ENCODE assay signal across 10 mouse cellular contexts in the genomic region with DNA sequence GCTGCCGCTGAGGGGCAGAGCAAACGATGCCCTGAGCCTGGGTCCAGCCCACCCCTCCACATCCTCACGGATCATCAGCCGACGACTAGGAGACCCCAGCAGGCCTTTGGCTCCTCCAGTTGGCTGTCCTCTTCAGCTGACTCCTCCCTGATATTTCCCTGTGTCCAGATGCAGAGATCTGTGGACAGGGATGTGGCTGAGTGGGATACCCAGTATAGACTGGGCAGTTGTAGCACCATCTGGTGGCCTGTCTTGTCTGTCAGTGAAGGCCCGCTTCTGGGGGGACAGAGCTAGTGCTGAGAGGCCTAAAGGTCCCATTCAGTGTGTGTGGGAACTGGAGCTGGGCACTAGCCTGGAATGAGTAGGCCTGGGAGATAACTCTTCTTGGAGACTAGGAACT.
DNase-seq lines count a peak whose midpoint lies in the region; ATAC-seq and TF ChIP-seq lines count a peak whose summit lies in the region.
"Had no signal": no experiment of that assay in that cellular context is flagged by ENCODE, and none has a peak within 500 bp of the region (broad histone marks: within the 10 kb centered on the region; RNA-seq: fewer than 3 reads in every experiment).

No protein-coding gene starts in this region.

- H3K4me2 ChIP-seq in forebrain, embryonic 11.5 days (ENCODE audit: low read depth, low read length, severe bottlenecking), result no peak overlapping the region
- H3K4me2 ChIP-seq in forebrain, embryonic 15.5 days (replicated peaks), result no peak overlapping the region
- H3K4me2 ChIP-seq in midbrain, embryonic 13.5 days (replicated peaks), result no peak overlapping the region
- H3K4me2 ChIP-seq: lung, embryonic 15.5 days had no signal

- TF ChIP-seq CTCF in layer of hippocampus, adult 2 months (conservative IDR thresholded peaks at IDR 0.05), result peak; percentile 68

- H3K27me3 ChIP-seq in forebrain, embryonic 11.5 days (ENCODE audit: control insufficient read depth, insufficient read depth, low read length), result no peaks in the 10 kb centered on the region
- H3K27me3 ChIP-seq in forebrain, embryonic 15.5 days, result no peaks in the 10 kb centered on the region
- no peaks in the 10 kb centered on the region for H3K27me3 ChIP-seq in midbrain, embryonic 13.5 days
- H3K27me3 ChIP-seq: lung, embryonic 15.5 days had no signal

- H3K4me1 ChIP-seq in forebrain, embryonic 11.5 days (replicated peaks; ENCODE audit: control insufficient read depth, insufficient read depth, low read length), result no peaks in the 10 kb centered on the region
- H3K4me1 ChIP-seq in forebrain, embryonic 15.5 days, result no peaks in the 10 kb centered on the region
- H3K4me1 ChIP-seq in midbrain, embryonic 13.5 days (replicated peaks), result no peaks in the 10 kb centered on the region
- H3K4me1 ChIP-seq: lung, embryonic 15.5 days had no signal

- H3K4me3 ChIP-seq in forebrain, embryonic 11.5 days (ENCODE audit: low read depth, low read length), result no peak overlapping the region
- no peak overlapping the region for H3K4me3 ChIP-seq in forebrain, embryonic 15.5 days
- no peak overlapping the region for H3K4me3 ChIP-seq in layer of hippocampus, adult 2 months
- H3K4me3 ChIP-seq in midbrain, embryonic 13.5 days (replicated peaks), result no peak overlapping the region
- H3K4me3 ChIP-seq: lung, embryonic 15.5 days had no signal

- H3K27ac ChIP-seq in forebrain, embryonic 11.5 days (ENCODE audit: low read depth, low read length), result no peak overlapping the region
- H3K27ac ChIP-seq in forebrain, embryonic 15.5 days (replicated peaks), result no peak overlapping the region
- H3K27ac ChIP-seq in layer of hippocampus, adult 2 months, result no peak overlapping the region
- H3K27ac ChIP-seq in midbrain, embryonic 13.5 days, result no peak overlapping the region
- H3K27ac ChIP-seq: lung, embryonic 15.5 days had no signal

- no peaks in the 10 kb centered on the region for H3K9me3 ChIP-seq in forebrain, embryonic 11.5 days (ENCODE audit: control insufficient read depth, low read length)
- H3K9me3 ChIP-seq in forebrain, embryonic 15.5 days, result no peaks in the 10 kb centered on the region
- no peaks in the 10 kb centered on the region for H3K9me3 ChIP-seq in midbrain, embryonic 13.5 days
- H3K9me3 ChIP-seq: lung, embryonic 15.5 days had no signal

- ATAC-seq in forebrain, embryonic 11.5 days (replicated peaks; ENCODE audit: low FRiP score), result peak; percentile 30; the same call in 1 of the 2 replicates
- no peak for ATAC-seq in forebrain, embryonic 15.5 days (replicated peaks)
- 0 out of 2 replicates have a peak, but pooled peaks have one; percentile 33 for ATAC-seq in granulocyte monocyte progenitor cell, adult 5-6 weeks (replicated peaks; ENCODE audit: poor library complexity, severe bottlenecking)
- peak; percentile 45; the same call in 1 of the 2 replicates for ATAC-seq in midbrain, embryonic 13.5 days

- WGBS in forebrain, embryonic 11.5 days, result 85% methylated on average over 6 of the region's 6 CpGs
- WGBS in forebrain, embryonic 15.5 days, result 73% methylated on average over 6 of the region's 6 CpGs
- 76% methylated on average over 6 of the region's 6 CpGs for WGBS in midbrain, embryonic 13.5 days

- no peak for DNase-seq in forebrain, embryonic 11.5 days (ENCODE audit: low spot score)
- DNase-seq in layer of hippocampus, adult 2 months (ENCODE audit: low spot score in 2 of 2), result no peak
- DNase-seq in layer of hippocampus, postnatal 10 days (ENCODE audit: low spot score in 2 of 2), result no peak
- no peak for DNase-seq in testis, postnatal 14 days (ENCODE audit: low spot score)
- no peak for DNase-seq in MN1 (ENCODE audit: low spot score)
- DNase-seq: heart, adult 18-20 months had no signal

- no peak overlapping the region for H3K9ac ChIP-seq in forebrain, embryonic 11.5 days (ENCODE audit: low read length)
- H3K9ac ChIP-seq in forebrain, embryonic 15.5 days (replicated peaks), result no peak overlapping the region
- H3K9ac ChIP-seq in midbrain, embryonic 13.5 days (replicated peaks), result no peak overlapping the region
- H3K9ac ChIP-seq: lung, embryonic 15.5 days had no signal

- H3K36me3 ChIP-seq in forebrain, embryonic 11.5 days (ENCODE audit: control insufficient read depth, insufficient read depth, low read length), result no peaks in the 10 kb centered on the region
- no peaks in the 10 kb centered on the region for H3K36me3 ChIP-seq in forebrain, embryonic 15.5 days
- H3K36me3 ChIP-seq in midbrain, embryonic 13.5 days, result no peaks in the 10 kb centered on the region
- H3K36me3 ChIP-seq: lung, embryonic 15.5 days had no signal
